ENCODE assay signal across 12 mouse cellular contexts in genomic region chr3:134605356-134605771, GRCm38 (mm10).
DNase-seq lines count a peak whose midpoint lies in the region; ATAC-seq and TF ChIP-seq lines count a peak whose summit lies in the region.
"Had no signal": no experiment of that assay in that cellular context is flagged by ENCODE, and none has a peak within 500 bp of the region (broad histone marks: within the 10 kb centered on the region; RNA-seq: fewer than 3 reads in every experiment).

No protein-coding gene starts in this region.

- no peak overlapping the region; the same call in 1 of the 2 replicates for H3K4me2 ChIP-seq in forebrain, embryonic 14.5 days (ENCODE audit: low read length)
- H3K4me2 ChIP-seq in hindbrain, postnatal 0 days (ENCODE audit: low read depth, low read length), result no peak overlapping the region; the same call in 1 of the 2 replicates
- H3K4me2 ChIP-seq in neural tube, embryonic 14.5 days (ENCODE audit: low read depth, low read length), result 0 out of 2 replicates have a peak overlapping the region, but pooled peaks have one; percentile 14
- H3K4me2 ChIP-seq: limb, embryonic 12.5 days had no signal

- H3K4me1 ChIP-seq in forebrain, embryonic 14.5 days (ENCODE audit: control insufficient read depth, insufficient read depth, low read length), result peaks cover 10% of the 10 kb centered on the region; the same call in 1 of the 2 replicates
- H3K4me1 ChIP-seq in hindbrain, postnatal 0 days (ENCODE audit: insufficient read depth, low read length), result no peaks in the 10 kb centered on the region
- no peaks in the 10 kb centered on the region; the same call in 1 of the 2 replicates for H3K4me1 ChIP-seq in neural tube, embryonic 14.5 days (ENCODE audit: control insufficient read depth, insufficient read depth, low read length)

- H3K27ac ChIP-seq in forebrain, embryonic 14.5 days (ENCODE audit: low read depth, low read length), result no peak overlapping the region
- no peak overlapping the region for H3K27ac ChIP-seq in hindbrain, postnatal 0 days
- no peak overlapping the region for H3K27ac ChIP-seq in neural tube, embryonic 14.5 days (ENCODE audit: low read depth, low read length)
- H3K27ac ChIP-seq: gastrocnemius, adult 2 months; limb, embryonic 12.5 days had no signal

- no peaks in the 10 kb centered on the region for H3K27me3 ChIP-seq in forebrain, embryonic 14.5 days (replicated peaks; ENCODE audit: control insufficient read depth, insufficient read depth, low read length)
- H3K27me3 ChIP-seq in hindbrain, postnatal 0 days (ENCODE audit: insufficient read depth, low read length), result no peaks in the 10 kb centered on the region
- no peaks in the 10 kb centered on the region for H3K27me3 ChIP-seq in neural tube, embryonic 14.5 days (ENCODE audit: control insufficient read depth, insufficient read depth, low read length)
- H3K27me3 ChIP-seq: limb, embryonic 12.5 days had no signal

- no peak for TF ChIP-seq CTCF in hindbrain, postnatal 0 days (IDR thresholded peaks at IDR 0.05; ENCODE audit: low read depth)

- ATAC-seq in forebrain, embryonic 14.5 days, result peak; percentile 96
- peak; percentile 98 for ATAC-seq in hindbrain, postnatal 0 days
- peak; percentile 92 for ATAC-seq in neural tube, embryonic 14.5 days (ENCODE audit: low read depth)

- no peaks in the 10 kb centered on the region for H3K9me3 ChIP-seq in forebrain, embryonic 14.5 days (replicated peaks; ENCODE audit: control insufficient read depth, low read length)
- no peaks in the 10 kb centered on the region for H3K9me3 ChIP-seq in hindbrain, postnatal 0 days (ENCODE audit: low read length)
- no peaks in the 10 kb centered on the region for H3K9me3 ChIP-seq in neural tube, embryonic 14.5 days (ENCODE audit: control insufficient read depth, low read length)
- H3K9me3 ChIP-seq: limb, embryonic 12.5 days had no signal

- intact Hi-C loops in left cerebral cortex, postnatal 36 days (cut with DNase I), result no loop called here

- WGBS in forebrain, embryonic 14.5 days, result 8% methylated on average over 6 of the region's 6 CpGs
- 10% methylated on average over 6 of the region's 6 CpGs for WGBS in hindbrain, postnatal 0 days
- WGBS in neural tube, embryonic 14.5 days, result 18% methylated on average over 6 of the region's 6 CpGs

- no peaks in the 10 kb centered on the region for H3K36me3 ChIP-seq in forebrain, embryonic 14.5 days (ENCODE audit: control insufficient read depth, insufficient read depth, low read length)
- no peaks in the 10 kb centered on the region for H3K36me3 ChIP-seq in hindbrain, postnatal 0 days (ENCODE audit: insufficient read depth, low read length)
- H3K36me3 ChIP-seq in neural tube, embryonic 14.5 days (ENCODE audit: control insufficient read depth, insufficient read depth, low read length), result no peaks in the 10 kb centered on the region
- H3K36me3 ChIP-seq: limb, embryonic 12.5 days had no signal

- peak; percentile 7 to 11 for DNase-seq in kidney, postnatal 4 days
- no peak for DNase-seq in kidney, adult 11 months
- DNase-seq in forebrain, embryonic 14.5 days (ENCODE audit: low spot score), result peak; percentile 80
- DNase-seq in hindbrain, postnatal 0 days (ENCODE audit: low spot score), result peak; percentile 83
- DNase-seq in left cerebral cortex, postnatal 36 days (ENCODE audit: low spot score in 2 of 2), result no peak
- DNase-seq in left cerebral cortex, adult 18-20 months (ENCODE audit: low spot score in 2 of 2), result no peak
- DNase-seq: adrenal gland, postnatal 36 days; cerebellum, postnatal 36 days; gastrocnemius, adult 2 months; right cerebral cortex, postnatal 4 days had no signal

- H3K9ac ChIP-seq in forebrain, embryonic 14.5 days (ENCODE audit: low read length), result no peak overlapping the region
- H3K9ac ChIP-seq in hindbrain, postnatal 0 days (replicated peaks; ENCODE audit: low read length), result no peak overlapping the region
- H3K9ac ChIP-seq in neural tube, embryonic 14.5 days (replicated peaks; ENCODE audit: low read depth, low read length), result no peak overlapping the region
- H3K9ac ChIP-seq: limb, embryonic 12.5 days had no signal

- no peak overlapping the region for H3K4me3 ChIP-seq in forebrain, embryonic 14.5 days (ENCODE audit: low read depth, low read length)
- no peak overlapping the region for H3K4me3 ChIP-seq in hindbrain, postnatal 0 days (ENCODE audit: low read length)
- no peak overlapping the region for H3K4me3 ChIP-seq in neural tube, embryonic 14.5 days (ENCODE audit: low read depth, low read length)
- H3K4me3 ChIP-seq: gastrocnemius, adult 2 months; limb, embryonic 12.5 days had no signal

Comparison
In these comparisons a context has a peak if more than half of its experiments do, and no peak if none do; other contexts are left out.
1. DNase-seq: peak in kidney, postnatal 4 days (2 of 2), forebrain, embryonic 14.5 days (single experiment) and hindbrain, postnatal 0 days (single experiment); none in kidney, adult 11 months (single experiment), left cerebral cortex, postnatal 36 days (0 of 2) and left cerebral cortex, adult 18-20 months (0 of 2).
2. Peak in every context shown above with its lines, with median percentiles within 50 percentile points of each other: ATAC-seq.